Mouse (Mus musculus): ENCODE measurements around the gene H1foo. TPM values are rescaled to one million over a fixed set of nuclear protein-coding genes. Genes with fewer than 3 reads are reported as not detected.

The H1foo gene
- polyA plus RNA-seq, 1 experiment from 2014 or later = not detected

GRCm38 (mm10) chr6:115994146-115994876, 49.6 kb downstream of the H1foo start:
- in situ Hi-C loops (cut with MboI; ENCODE audit: low pct_unique_long_range_greater_than_20kb) = no loop called here
- TF ChIP-seq CTCF (IDR thresholded peaks at IDR 0.05) = no peak
- CTCF ChIA-PET = interaction anchor here (0.9 kb wide), 1 partner anchor 93 kb away, joined by 4 read pairs; no protein-coding TSS in a partner anchor
- H3K27me3 ChIP-seq = no peaks in the 10 kb centered on the region
- no peak for DNase-seq (ENCODE audit: low read depth, low spot score)
- POLR2A ChIA-PET = interaction anchor here (1.0 to 1.5 kb wide), 2 partner anchors 13 to 95 kb away, joined by 3 read pairs; no protein-coding TSS in a partner anchor
- ATAC-seq = peak; percentile 61

DNA sequence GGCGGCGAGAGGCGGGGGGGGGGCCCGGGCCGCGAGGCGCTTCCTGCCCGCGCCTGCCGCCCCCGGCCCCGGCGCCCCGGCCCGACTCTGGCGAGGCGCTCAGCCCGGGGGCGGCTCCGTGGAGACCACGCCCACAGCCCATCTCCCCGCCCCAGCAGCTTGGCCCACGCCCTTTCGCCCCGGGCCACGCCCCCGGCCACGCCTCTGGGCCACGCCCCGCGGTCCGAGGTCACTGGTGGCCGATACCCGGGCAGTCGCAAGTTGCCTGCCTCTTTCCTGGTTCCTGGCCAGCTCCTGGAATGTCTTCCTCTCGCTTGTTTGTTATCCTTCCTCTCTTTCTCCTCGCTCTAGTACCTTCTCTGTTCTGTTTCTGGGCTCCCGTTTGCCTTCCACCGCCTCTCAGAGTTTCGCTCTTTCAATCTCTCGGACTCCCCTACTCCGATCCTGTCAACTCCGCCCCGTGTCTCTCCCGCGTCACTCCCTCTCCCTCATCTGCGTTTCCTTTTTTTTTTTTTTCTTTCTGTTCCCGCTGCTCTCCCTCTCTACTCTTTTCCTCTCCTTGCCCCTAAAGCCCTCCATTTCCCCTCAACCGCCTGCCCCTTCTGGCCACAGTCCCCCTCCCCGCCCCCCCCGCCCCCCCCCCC, 50.3 kb downstream of the H1foo start, which contains the start of gene Plxnd1:
Gene Plxnd1 (minus strand): TSS at position 129 of the 644 bp plus-strand sequence.
- in situ Hi-C loops (cut with MboI; ENCODE audit: low pct_unique_long_range_greater_than_20kb) = no loop called here
- DNase-seq (ENCODE audit: low read depth, low spot score) = peak; percentile 53
- no peak for TF ChIP-seq CTCF (IDR thresholded peaks at IDR 0.05)

DNA sequence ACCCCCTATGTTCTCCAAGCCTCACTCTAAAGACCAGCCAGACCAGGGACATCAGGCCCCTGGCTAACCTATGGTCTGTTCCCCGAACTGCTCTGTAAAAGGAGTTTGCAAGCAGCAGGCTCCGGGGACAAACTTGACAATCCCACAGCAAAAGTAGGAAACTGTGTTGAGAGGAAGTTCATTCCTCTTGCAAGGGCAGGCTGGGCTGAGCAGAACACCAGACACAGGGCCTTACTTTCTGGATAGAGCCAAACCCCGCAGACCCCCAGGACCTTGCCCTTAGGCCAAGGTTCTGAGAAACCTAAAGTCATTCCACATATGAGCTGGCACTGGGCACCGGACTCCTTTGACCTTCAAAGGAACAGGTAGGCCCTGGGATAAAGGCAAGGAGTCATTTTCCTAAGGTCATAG, 50.8 kb downstream of the H1foo start:
- no peak for DNase-seq (ENCODE audit: low read depth, low spot score)
- TF ChIP-seq CTCF (IDR thresholded peaks at IDR 0.05) = no peak
- in situ Hi-C loops (cut with MboI; ENCODE audit: low pct_unique_long_range_greater_than_20kb) = no loop called here

More for the DNA sequence above, 50.3 kb downstream of the H1foo start, which contains the start of gene Plxnd1:
- ChIA-PET POLR2A (interaction anchor here (1.0 to 1.5 kb wide), 2 partner anchors 14 to 95 kb away, joined by 3 read pairs; no protein-coding TSS in a partner anchor), CTCF (interaction anchor here (0.9 kb wide), 1 partner anchor 94 kb away, joined by 4 read pairs; no protein-coding TSS in a partner anchor)
- H3K27me3 ChIP-seq = no peaks in the 10 kb centered on the region
- peak; percentile 64 for ATAC-seq

GRCm38 (mm10) chr6:115996171-115996851, 51.6 kb downstream of the H1foo start:
- in situ Hi-C loops (cut with MboI; ENCODE audit: low pct_unique_long_range_greater_than_20kb) = no loop called here
- no peak for ATAC-seq
- no peak for TF ChIP-seq CTCF (IDR thresholded peaks at IDR 0.05)
- POLR2A ChIA-PET = interaction anchor here (0.6 kb wide), 1 partner anchor 11 kb away, joined by 3 read pairs; no protein-coding TSS in a partner anchor
- no peaks in the 10 kb centered on the region for H3K27me3 ChIP-seq
- DNase-seq (ENCODE audit: low read depth, low spot score) = no peak
- CTCF ChIA-PET = interaction anchor here (1.2 to 2.1 kb wide), 2 partner anchors 9 to 96 kb away, joined by 3 to 6 read pairs; no protein-coding TSS in a partner anchor

More for the DNA sequence above, 50.8 kb downstream of the H1foo start:
- ChIA-PET POLR2A (no interaction called here), CTCF (interaction anchor here (0.9 to 2.1 kb wide), 2 partner anchors 95 kb away, joined by 4 to 6 read pairs; no protein-coding TSS in a partner anchor)
- no peaks in the 10 kb centered on the region for H3K27me3 ChIP-seq
- no peak for ATAC-seq

DNA sequence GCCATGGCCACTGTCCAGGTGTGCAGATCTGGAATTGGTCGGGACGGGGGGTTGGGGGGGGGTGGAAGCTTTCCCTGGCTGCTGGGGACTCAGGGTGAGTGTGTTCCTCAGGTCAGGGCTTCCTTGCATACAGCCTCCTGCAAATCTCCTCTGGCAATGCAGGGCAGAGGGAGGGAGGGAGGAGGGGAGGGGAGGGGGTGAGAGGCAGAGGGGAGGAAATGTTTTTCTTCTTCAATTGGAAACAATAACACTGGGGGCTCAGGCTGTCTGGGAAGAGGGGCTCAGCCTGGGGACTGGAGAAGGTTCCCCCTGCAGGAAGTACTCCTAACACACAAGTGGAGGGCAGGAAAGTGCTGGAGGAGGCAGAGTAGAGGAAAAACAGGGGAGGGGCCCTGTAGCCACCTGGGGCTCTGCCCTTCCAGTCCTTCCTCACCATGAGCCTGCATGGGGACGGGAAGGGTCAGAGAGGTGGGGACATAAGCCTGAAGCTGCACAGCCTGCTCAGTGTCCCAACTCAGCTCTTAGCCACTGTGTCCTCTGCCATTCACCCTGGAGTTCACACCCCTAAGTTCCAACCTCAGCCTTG, 53.1 kb downstream of the H1foo start:
- POLR2A ChIA-PET = interaction anchor here (0.8 kb wide), 1 partner anchor 144 kb away, joined by 3 read pairs; the partner anchor contains the start of genes Ift122 and Mbd4
- TF ChIP-seq CTCF (IDR thresholded peaks at IDR 0.05) = no peak
- CTCF ChIA-PET = interaction anchor here (2.1 kb wide), 1 partner anchor 97 kb away, joined by 6 read pairs; no protein-coding TSS in a partner anchor
- DNase-seq (ENCODE audit: low read depth, low spot score) (no peak), ATAC-seq (no peak)
- in situ Hi-C loops (cut with MboI; ENCODE audit: low pct_unique_long_range_greater_than_20kb) = no loop called here
- H3K27me3 ChIP-seq = no peaks in the 10 kb centered on the region

DNA sequence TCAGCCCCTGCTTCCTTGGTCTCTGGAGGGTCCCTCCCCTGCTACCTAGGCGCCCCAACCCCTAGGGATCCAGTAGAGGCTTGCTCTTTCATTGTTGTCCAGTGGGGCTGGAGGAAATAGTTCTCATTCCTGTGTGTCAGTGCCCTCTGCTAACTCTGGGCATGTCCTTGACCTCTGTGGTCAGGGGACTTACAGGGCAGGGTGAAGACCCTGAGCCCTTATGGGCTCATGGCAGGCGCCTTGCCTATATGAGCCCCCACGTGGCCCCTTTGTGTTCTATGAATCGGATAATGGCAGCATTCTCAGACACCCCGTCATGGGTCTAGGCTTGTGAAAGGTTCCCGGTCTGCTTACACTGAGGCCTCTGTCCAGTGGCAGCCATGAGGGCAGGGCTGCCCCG, 54.0 kb downstream of the H1foo start:
- CTCF ChIA-PET = no interaction called here
- in situ Hi-C loops (cut with MboI; ENCODE audit: low pct_unique_long_range_greater_than_20kb) = no loop called here

GRCm38 (mm10) chr6:115999227-115999626, 54.5 kb downstream of the H1foo start:
- ATAC-seq (no peak), DNase-seq (ENCODE audit: low read depth, low spot score) (no peak)
- in situ Hi-C loops (cut with MboI; ENCODE audit: low pct_unique_long_range_greater_than_20kb) = no loop called here
- no peaks in the 10 kb centered on the region for H3K27me3 ChIP-seq
- ChIA-PET POLR2A (no interaction called here), CTCF (no interaction called here)
- no peak for TF ChIP-seq CTCF (IDR thresholded peaks at IDR 0.05)

More for the DNA sequence above, 54.0 kb downstream of the H1foo start:
- TF ChIP-seq CTCF (IDR thresholded peaks at IDR 0.05) = no peak
- no peak for DNase-seq (ENCODE audit: low read depth, low spot score)
- H3K27me3 ChIP-seq = no peaks in the 10 kb centered on the region
- POLR2A ChIA-PET = no interaction called here
- no peak for ATAC-seq

Other genes with a start within 250 kb of the H1foo start
- not detected for gene Tmem40, start 182.5 kb upstream of the H1foo start, polyA plus RNA-seq (2021)
- gene Cand2, start 170.4 kb upstream of the H1foo start, polyA plus RNA-seq (2021) = 9.9 TPM
- gene Rpl32, start 136.2 kb upstream of the H1foo start, polyA plus RNA-seq (2021) = 1,474 TPM
- gene Efcab12, start 106.5 kb upstream of the H1foo start, polyA plus RNA-seq (2021) = 0.10 TPM
- 6.8 TPM for gene Mbd4, start 91.6 kb upstream of the H1foo start, polyA plus RNA-seq (2021)
- 41.6 TPM for gene Ift122, start 91.5 kb upstream of the H1foo start, polyA plus RNA-seq (2021)
- gene Rho, start 13.2 kb upstream of the H1foo start, polyA plus RNA-seq (2021) = 0.12 TPM
- gene Plxnd1, start 50.1 kb downstream of the H1foo start, polyA plus RNA-seq (2021) = 79.9 TPM
- gene Tmcc1, start 248.5 kb downstream of the H1foo start, polyA plus RNA-seq (2021) = 24.3 TPM

Data from Patski (cell line).